39 mouse cellular contexts compared by ENCODE assay signal in genomic region chr8:74910708-74911107, GRCm38 (mm10). TPM values are rescaled to one million over a fixed set of nuclear protein-coding genes. Genes with fewer than 3 reads are reported as not detected.
"Had no signal": no experiment of that assay in that cellular context is flagged by ENCODE, and none has a peak within 500 bp of the region (broad histone marks: within the 10 kb centered on the region; RNA-seq: fewer than 3 reads in every experiment).

No protein-coding gene starts in this region.

- H3K9ac ChIP-seq: embryonic facial prominence, embryonic 12.5 days; embryonic facial prominence, embryonic 13.5 days; embryonic facial prominence, embryonic 15.5 days; forebrain, embryonic 12.5 days; forebrain, embryonic 13.5 days; forebrain, embryonic 15.5 days; forebrain, postnatal 0 days had no signal

- H3K27me3 ChIP-seq: embryonic facial prominence, embryonic 12.5 days; embryonic facial prominence, embryonic 13.5 days; embryonic facial prominence, embryonic 15.5 days; forebrain, embryonic 12.5 days; forebrain, embryonic 13.5 days; forebrain, embryonic 15.5 days had no signal

- H3K36me3 ChIP-seq: embryonic facial prominence, embryonic 10.5 days; embryonic facial prominence, embryonic 12.5 days; embryonic facial prominence, embryonic 13.5 days; embryonic facial prominence, embryonic 15.5 days; forebrain, embryonic 10.5 days; forebrain, embryonic 12.5 days; forebrain, embryonic 15.5 days had no signal

- H3K27ac ChIP-seq: embryonic facial prominence, embryonic 10.5 days; embryonic facial prominence, embryonic 12.5 days; embryonic facial prominence, embryonic 13.5 days; embryonic facial prominence, embryonic 15.5 days; forebrain, embryonic 10.5 days; forebrain, embryonic 12.5 days; forebrain, embryonic 13.5 days; forebrain, embryonic 15.5 days; gastrocnemius, adult 2 months; heart, adult 2 months had no signal

- H3K4me2 ChIP-seq: embryonic facial prominence, embryonic 12.5 days; embryonic facial prominence, embryonic 13.5 days; embryonic facial prominence, embryonic 15.5 days; forebrain, embryonic 12.5 days; forebrain, embryonic 13.5 days; forebrain, embryonic 15.5 days had no signal

- H3K4me1 ChIP-seq: embryonic facial prominence, embryonic 10.5 days; embryonic facial prominence, embryonic 12.5 days; embryonic facial prominence, embryonic 13.5 days; embryonic facial prominence, embryonic 15.5 days had no signal

- DNase-seq: cerebellum, adult 2 months; cerebellum, adult 8-10 months; cerebellum, adult 9-10 months; cerebellum, adult 9-11 months; cerebellum, postnatal 10 days; cerebellum, postnatal 14 days; cerebellum, postnatal 25 days; cerebellum, postnatal 36 days; embryo, embryonic 11 days; forebrain, postnatal 0 days; gastrocnemius, adult 2 months; gastrocnemius, postnatal 10 days; gastrocnemius, postnatal 14 days; gastrocnemius, postnatal 25 days; gastrocnemius, postnatal 36 days; heart, adult 18-20 months; heart, adult 2 months had no signal

- ATAC-seq: forebrain, embryonic 13.5 days; forebrain, embryonic 14.5 days; forebrain, embryonic 15.5 days; forebrain, embryonic 16.5 days; forebrain, postnatal 0 days had no signal

- H3K9me3 ChIP-seq: embryonic facial prominence, embryonic 10.5 days; embryonic facial prominence, embryonic 12.5 days; embryonic facial prominence, embryonic 13.5 days; embryonic facial prominence, embryonic 15.5 days; forebrain, embryonic 10.5 days; forebrain, embryonic 12.5 days; forebrain, embryonic 13.5 days; forebrain, embryonic 15.5 days had no signal

- H3K4me3 ChIP-seq: embryonic facial prominence, embryonic 10.5 days; embryonic facial prominence, embryonic 12.5 days; embryonic facial prominence, embryonic 13.5 days; embryonic facial prominence, embryonic 15.5 days; erythroblast, embryonic 14.5 days; forebrain, embryonic 10.5 days; forebrain, embryonic 12.5 days; forebrain, embryonic 13.5 days; forebrain, embryonic 15.5 days; gastrocnemius, adult 2 months; heart, adult 2 months had no signal

RNA-seq across cellular contexts. Expression of gene Isx, which starts 37.7 kb away (rescaled TPM):
- total RNA-seq: common myeloid progenitor, adult 5-6 weeks; forebrain, postnatal 0 days; gastrocnemius, adult 18-20 months; gastrocnemius, adult 2 months; gastrocnemius, adult 8-10 months; gastrocnemius, postnatal 10 days; gastrocnemius, postnatal 14 days; gastrocnemius, postnatal 25 days; gastrocnemius, postnatal 36 days; gastrocnemius, postnatal 4 days; granulocyte monocyte progenitor cell, adult 5-6 weeks; heart, adult 18-20 months had no signal
- polyA plus RNA-seq: cerebellum, adult 2 months; cortical plate, adult 2 months; embryonic facial prominence, embryonic 10.5 days; embryonic facial prominence, embryonic 11.5 days; embryonic facial prominence, embryonic 12.5 days; embryonic facial prominence, embryonic 13.5 days; embryonic facial prominence, embryonic 14.5 days; embryonic facial prominence, embryonic 15.5 days; erythroblast, embryonic 14.5 days; forebrain, embryonic 10.5 days; forebrain, embryonic 11.5 days; forebrain, embryonic 12.5 days; forebrain, embryonic 13.5 days; forebrain, embryonic 14.5 days; forebrain, embryonic 15.5 days; forebrain, embryonic 16.5 days; forebrain, postnatal 0 days; frontal cortex, adult 2 months; gonadal fat pad, adult 2 months had no signal
